Mouse (Mus musculus) layer of hippocampus, adult 9-11 months (tissue): ENCODE results near the gene 3110001I22Rik.
"Not testable (repeated sequence)": the region's sequence is repeated elsewhere in the genome, so short reads cannot be mapped to it uniquely, and the experiment has no call there.

Experiments used
- DNase-seq: peaks from one replicate; pipeline ENCODE4 v3.0.0; 2022

3110001I22Rik gene

GRCm38 (mm10) chr16:13671685-13672385 is at the start of gene 3110001I22Rik, which contains the start of gene Bfar:
Gene 3110001I22Rik, plus strand, starts transcription at chr16:13671929.
Gene Bfar, plus strand, starts transcription at chr16:13671858.
- DNase-seq, result peak; percentile 95

- DNase-seq, result no peak
These were observed 43.4 kb upstream of the 3110001I22Rik start for GRCm38 (mm10) chr16:13628345-13628744.

- DNase-seq, result not testable (repeated sequence)
These were observed 33.5 kb upstream of the 3110001I22Rik start for GRCm38 (mm10) chr16:13638198-13638597.

DNA sequence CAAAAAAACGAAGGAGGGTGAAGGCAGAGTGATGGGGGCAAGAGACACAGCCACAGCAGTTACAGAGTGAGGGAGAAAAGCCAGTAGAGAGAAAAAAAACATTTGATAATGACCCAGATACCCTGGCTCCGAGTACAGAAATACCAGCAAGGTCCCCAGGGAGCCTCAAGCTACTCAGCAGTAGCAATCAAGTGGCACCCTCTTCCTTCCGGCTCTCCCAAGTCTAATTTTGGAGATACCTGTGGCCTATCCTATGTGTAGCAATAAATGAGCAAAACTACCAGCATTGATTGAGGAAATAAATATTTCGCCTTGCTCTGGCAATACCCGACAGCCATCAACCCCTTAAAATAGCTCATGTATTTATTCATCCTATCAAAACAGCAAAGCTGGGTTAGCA is 32.2 kb upstream of the 3110001I22Rik start:
- no peak for DNase-seq

DNA sequence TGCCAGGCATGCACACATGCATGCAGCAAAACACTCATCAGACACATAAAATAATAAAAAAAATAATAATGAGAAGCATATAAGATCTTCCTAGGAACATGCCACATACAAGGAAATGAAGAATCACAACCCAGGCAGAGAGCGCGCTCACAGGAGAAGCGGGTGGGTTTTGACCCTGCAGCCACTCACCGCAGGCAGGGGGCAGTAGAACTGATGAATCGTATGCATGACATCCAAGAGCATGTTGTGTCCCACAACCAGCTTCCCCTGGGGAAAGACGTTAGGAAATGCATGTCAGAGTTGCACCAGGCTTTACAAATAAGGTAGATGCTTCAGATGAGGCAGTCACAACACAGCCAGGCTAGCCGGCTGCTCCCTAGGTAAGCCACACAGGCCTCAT is 31.7 kb upstream of the 3110001I22Rik start:
- DNase-seq, result no peak

- no peak for DNase-seq
These were observed 27.3 kb upstream of the 3110001I22Rik start for GRCm38 (mm10) chr16:13644474-13644873.

DNA sequence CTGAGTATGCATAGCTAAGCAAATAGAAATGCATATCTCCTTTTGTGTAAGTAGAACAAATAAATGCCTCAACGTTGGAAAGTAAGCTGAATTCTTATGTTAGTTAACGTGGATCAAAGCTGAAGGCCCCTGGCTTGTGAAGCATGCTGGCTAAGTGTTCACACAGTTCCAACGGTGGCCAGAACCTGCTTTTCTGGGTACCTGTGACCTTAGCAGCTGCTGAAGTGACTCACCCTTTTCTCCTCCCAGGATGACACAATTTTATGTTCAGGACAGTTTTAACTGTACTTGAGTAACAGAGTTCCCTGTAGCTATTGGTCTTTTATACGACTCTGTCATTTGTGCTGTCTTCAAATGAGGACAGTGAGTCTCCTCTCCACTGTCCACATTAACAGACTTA is 25.8 kb upstream of the 3110001I22Rik start:
- DNase-seq, result no peak

GRCm38 (mm10) chr16:13658886-13659285 is 12.8 kb upstream of the 3110001I22Rik start:
- DNase-seq, result no peak

- DNase-seq, result no peak
These were observed 11.0 kb upstream of the 3110001I22Rik start for GRCm38 (mm10) chr16:13660736-13661135.

DNA sequence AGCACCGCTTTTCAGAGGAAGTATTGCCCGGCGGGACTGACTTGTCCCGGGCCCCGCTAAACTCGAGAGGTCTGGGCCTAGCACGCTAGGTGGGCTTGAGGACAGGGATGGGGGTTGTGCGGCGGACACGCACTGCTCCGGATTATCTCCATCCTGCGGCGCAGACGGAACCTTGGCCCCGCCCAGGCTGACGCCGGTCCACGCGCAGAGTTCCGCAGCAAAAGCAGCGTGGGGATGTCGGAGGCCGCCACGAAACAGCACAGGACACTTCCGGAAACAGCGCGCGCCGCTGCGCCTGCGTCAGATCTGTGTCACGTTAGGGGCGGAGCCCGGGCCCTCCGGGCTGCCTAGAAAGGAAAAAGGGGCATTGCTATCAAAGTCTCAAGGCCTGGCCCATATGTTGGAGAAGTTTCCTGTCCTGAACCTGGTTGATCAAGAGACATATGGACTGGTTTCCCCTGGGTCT is 3.8 kb upstream of the 3110001I22Rik start, which contains the start of gene Parn:
TSS of gene Parn (minus strand) at position 293 of the 466 bp plus-strand sequence.
- peak; percentile 95 for DNase-seq

DNA sequence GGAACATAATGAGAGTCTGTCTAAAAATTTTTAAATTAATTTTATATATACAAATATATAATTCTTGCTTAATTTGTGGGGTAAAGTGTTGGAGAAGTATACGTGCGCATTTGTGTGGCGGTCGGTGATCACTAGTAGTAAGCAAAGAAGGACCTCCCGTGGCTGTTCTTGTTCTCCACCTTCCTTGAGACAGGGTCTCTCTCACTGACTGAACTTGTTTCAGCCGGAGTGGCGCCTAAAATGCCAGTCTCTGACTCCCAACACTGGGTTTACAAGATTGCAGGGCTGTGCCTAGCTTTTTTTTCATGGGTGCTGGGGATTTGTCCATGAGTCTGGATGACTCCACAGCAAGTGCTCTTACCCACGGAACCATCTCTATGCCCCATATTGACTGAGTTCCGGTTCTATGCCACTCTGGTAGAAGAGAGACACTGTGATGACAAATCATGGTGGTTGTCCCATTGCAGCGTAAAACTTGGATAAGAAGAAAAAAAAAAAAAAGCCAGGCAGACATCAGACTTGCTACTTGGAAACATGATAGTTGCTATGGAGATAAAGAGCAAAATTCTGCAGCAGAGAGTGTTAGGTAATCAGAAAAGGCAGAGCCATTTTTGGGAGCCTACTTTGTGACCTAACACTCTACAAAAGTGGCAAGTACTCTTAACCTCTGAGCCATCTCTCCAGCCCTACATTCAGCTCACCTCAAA is 3.2 kb upstream of the 3110001I22Rik start:
- DNase-seq, result peak; percentile 14

GRCm38 (mm10) chr16:13669282-13669681 is 2.4 kb upstream of the 3110001I22Rik start:
- no peak for DNase-seq

GRCm38 (mm10) chr16:13670896-13671295 is 833 bp upstream of the 3110001I22Rik start:
- not testable (repeated sequence) for DNase-seq

DNA sequence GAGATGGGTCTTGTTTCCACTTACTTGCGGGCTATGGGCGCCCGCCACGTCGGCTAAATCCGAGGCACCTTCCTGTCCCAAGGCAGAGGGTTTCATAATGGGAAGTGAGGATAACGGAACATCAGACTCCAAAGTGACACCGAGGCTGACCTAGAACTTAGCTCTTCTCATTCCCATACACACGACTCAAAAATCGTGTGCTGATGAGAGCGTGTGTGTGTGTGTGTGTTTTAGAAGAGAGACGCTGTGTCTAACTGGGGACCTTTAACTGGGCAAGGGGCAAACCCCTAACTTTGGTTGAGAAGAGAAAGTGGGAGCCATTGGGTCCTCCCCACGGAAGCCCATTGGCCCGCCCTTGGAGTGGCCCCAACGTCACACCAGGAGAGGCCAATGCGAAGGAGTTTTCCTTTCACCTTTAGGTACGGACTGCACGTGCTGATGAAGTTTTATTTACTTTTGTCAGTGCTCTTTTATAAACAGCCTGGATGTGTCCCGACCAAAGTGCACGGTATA is 713 bp downstream of the 3110001I22Rik start:
- DNase-seq, result peak; percentile 14

- no peak for DNase-seq
These were observed 1.4 kb downstream of the 3110001I22Rik start for GRCm38 (mm10) chr16:13673114-13673513.

DNA sequence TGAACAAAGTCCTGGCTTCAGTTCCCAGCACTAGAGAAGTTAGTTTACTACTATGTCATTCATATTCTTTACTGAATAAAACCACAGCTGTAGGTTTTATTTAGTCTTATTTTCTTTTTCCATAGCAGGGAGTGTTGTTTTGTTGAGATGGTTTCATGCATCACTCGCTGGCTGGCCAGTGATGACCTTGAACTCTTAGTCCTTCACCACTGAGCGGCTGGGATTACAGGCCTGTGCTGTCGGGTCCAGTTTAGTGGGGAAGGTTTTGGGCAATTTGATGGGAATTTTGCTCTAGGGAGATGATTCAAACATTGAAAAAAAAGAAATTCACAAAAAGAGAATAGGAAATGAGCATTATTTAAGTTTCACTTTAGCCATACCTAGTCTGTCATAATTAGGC is 2.8 kb downstream of the 3110001I22Rik start:
- DNase-seq, result no peak

DNA sequence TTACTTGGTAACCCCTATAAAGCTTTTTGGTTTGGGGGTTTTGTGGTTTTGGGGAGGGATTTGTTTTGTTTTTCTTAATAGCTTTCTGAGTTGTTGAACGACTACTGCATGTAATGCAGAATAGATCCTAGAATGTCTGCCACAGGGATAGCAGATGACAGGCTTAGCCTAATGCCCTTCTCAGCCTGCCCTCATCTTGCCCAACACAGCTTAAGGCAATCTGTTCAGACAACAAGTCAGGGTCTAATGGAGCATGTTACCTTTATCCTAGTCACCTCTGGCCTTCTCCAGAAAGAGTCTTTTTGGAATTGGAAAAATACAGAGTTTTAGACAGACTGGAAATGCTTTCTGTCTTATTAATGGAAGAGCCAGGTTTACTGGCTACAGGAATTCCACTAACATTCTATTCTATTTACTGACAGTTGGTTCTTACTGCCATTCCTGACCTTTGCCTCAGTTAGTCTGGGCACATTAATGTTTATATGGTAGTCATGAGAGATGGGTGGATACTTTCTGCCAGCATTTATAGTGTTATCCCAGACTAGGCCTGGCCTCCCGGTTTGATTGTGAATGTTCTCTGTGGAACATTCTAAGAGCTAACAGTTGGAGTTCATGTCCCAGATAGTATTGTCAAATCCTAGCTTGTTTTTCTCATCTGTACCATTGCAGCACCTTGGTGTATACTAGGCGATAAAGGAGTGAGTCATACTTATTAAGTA is 7.0 kb downstream of the 3110001I22Rik start:
- DNase-seq, result no peak

DNA sequence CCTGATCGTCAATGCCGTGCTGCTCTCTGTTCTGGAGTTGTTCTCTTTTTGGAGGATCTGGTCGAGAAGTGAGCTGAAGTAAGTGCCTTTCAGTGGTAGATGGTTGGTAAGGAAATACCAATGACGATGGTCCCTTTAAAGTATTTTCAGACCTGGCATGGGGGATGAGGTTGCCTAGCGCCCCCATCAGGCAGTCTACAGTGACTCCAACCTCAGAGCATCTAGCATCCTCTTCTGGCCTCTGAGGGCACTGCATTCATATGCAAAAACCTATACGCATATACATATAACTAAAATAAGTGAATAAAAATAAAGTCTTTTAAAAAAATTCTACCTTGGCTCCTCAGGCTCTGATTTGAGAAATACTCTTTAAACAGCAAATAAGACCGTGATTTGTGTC is 27.3 kb downstream of the 3110001I22Rik start:
- no peak for DNase-seq

- no peak for DNase-seq
These were observed 30.5 kb downstream of the 3110001I22Rik start for GRCm38 (mm10) chr16:13702184-13702583.

GRCm38 (mm10) chr16:13704676-13705075 is 32.9 kb downstream of the 3110001I22Rik start:
- no peak for DNase-seq

- no peak for DNase-seq
These were observed 43.2 kb downstream of the 3110001I22Rik start for GRCm38 (mm10) chr16:13714910-13715309.

GRCm38 (mm10) chr16:13716821-13717553 is 45.3 kb downstream of the 3110001I22Rik start:
- no peak for DNase-seq
